Mouse (Mus musculus) mouse embryonic stem cell (cell line): ENCODE results near the gene Lgr4.
"Not testable (repeated sequence)": the region's sequence is repeated elsewhere in the genome, so short reads cannot be mapped to it uniquely, and the experiment has no call there.

ENCODE experiments used
- in situ Hi-C, 2 experiments: fragments of 300-500 bp; cut with MboI; formaldehyde crosslinking; loops; 1 replicate in 1 of 2; 3 replicates in 1 of 2; pipeline ENCODE4 v1.14.3; 2019 to 2020; ENCODE audit warnings: low sequenced_read_pairs in 2 of 2, low pct_unique_long_range_greater_than_20kb in 1 of 2, mixed read lengths in 1 of 2; ENCODE audit not compliant: unreplicated experiment in 1 of 2

Lgr4 gene

GRCm38 (mm10) chr2:109917496-109918413 is at the start of gene Lgr4:
Gene Lgr4 (plus strand): TSS chr2:109917647.
- in situ Hi-C loops: loop anchor here in 1 of 2 experiments (25.0 kb wide), 1 partner anchor 645 kb away; no protein-coding TSS in a partner anchor

- in situ Hi-C loops: not testable (repeated sequence)
These were observed 38.0 kb upstream of the Lgr4 start for GRCm38 (mm10) chr2:109879429-109879828.

GRCm38 (mm10) chr2:109881111-109881510 is 36.3 kb upstream of the Lgr4 start:
- in situ Hi-C loops: no loop called here

GRCm38 (mm10) chr2:109881625-109882024 is 35.8 kb upstream of the Lgr4 start:
- in situ Hi-C loops: no loop called here

DNA sequence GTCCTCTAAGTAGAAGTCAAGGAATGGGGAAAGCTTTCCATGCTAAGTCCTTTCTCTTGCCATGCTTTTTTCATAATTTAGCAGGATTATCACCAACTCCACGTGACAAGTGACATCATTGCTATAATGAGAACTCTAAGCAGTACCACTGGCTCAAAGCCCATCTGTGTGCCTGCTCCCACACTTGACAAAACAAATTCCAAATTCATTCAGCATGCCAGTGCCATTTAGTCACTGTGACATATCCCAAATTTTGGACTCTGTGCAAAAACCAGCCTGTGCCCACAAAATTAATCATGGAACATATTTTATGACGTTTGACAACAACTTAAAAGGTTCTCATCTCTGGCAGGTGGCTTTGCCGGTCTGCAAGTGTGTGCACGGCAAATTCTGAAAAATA is 33.3 kb upstream of the Lgr4 start:
- in situ Hi-C loops: no loop called here

- in situ Hi-C loops: no loop called here
These were observed 32.9 kb upstream of the Lgr4 start for GRCm38 (mm10) chr2:109884507-109884906.

DNA sequence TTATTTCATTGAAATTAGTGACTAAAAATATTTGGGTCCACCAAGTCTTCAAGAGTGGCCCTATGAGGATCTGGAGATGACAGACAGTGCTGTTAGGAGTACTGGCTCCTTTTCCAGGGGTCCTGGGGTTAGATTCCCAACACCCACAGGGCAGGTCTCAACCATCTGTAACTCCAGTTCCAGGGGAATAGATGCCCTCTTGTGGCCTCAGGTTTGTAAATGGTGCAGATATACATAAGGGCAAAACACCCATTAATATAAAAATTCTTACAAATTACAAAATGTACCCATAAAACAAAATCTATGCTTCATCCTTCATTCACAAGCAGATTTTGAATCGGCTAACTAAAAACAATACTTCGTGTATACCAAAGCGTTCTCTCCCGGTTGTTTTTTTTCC is 27.4 kb upstream of the Lgr4 start:
- in situ Hi-C loops: no loop called here

DNA sequence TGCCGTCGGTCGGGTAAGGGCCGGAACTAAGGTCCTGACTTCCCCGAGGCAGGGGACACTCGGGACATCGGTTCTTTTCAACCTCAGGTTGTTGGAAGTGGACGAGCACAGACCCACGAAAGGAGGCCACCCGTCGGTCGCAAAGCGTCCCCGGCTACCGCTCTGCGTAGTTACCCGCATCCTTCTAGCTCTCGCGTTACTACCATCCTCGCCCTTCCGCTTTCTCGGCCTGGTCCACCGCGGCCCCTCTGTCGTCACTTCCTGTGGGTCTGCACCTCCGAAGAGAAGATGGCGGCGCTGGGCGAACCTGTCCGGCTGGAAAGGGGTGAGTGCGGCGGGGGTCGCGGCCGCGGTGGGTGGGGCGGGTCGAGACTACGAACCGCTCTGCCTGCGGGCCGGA is 26.9 kb upstream of the Lgr4 start, which contains the start of gene Lin7c:
TSS of gene Lin7c (plus strand) at position 257 of the 400 bp plus-strand sequence.
- in situ Hi-C loops: no loop called here

DNA sequence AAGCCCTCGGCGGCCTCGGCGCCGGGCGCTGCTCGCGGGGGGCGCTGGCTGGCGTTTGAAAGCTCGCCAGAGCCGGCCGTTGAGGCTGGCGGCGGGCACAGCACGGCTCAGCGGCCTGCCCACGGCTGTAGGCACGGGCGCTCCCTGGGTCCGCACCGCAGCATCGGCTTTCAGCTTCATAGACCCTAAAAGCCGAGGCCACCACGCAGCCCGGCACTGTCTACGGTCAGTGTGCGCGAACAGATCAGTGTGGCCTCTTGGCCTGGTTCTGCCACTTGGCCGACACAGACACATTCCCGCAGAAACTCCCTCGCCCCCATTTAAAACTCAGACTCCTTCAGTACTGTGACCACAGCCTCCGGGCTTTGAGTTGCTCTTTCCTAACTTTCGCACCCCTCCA is 26.4 kb upstream of the Lgr4 start:
- in situ Hi-C loops: no loop called here

GRCm38 (mm10) chr2:109891471-109891870 is 26.0 kb upstream of the Lgr4 start:
- in situ Hi-C loops: no loop called here

- in situ Hi-C loops: no loop called here
These were observed 21.1 kb upstream of the Lgr4 start for GRCm38 (mm10) chr2:109896311-109896710.

DNA sequence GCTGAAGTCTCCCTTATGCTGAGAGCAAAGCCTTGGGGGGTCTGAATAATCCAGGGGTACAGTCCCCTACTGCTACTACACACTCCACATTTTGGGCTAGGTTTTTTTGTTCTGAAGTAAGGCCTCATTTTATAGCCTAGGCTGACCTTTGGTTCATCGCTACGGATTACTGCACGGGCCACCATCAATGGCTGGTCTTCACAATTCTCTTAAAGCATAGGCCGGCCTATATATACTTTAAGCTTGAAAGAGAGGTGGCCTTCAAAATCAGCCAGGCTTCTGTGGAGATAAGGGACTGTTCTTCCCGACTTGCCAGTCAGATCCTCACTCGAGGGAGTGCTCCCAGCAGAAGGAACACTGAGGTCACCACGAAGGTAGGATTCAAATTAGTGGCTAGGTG is 14.6 kb upstream of the Lgr4 start:
- in situ Hi-C loops: loop anchor here (10.0 to 25.0 kb wide), 3 partner anchors 102 to 662 kb away; no protein-coding TSS in a partner anchor

DNA sequence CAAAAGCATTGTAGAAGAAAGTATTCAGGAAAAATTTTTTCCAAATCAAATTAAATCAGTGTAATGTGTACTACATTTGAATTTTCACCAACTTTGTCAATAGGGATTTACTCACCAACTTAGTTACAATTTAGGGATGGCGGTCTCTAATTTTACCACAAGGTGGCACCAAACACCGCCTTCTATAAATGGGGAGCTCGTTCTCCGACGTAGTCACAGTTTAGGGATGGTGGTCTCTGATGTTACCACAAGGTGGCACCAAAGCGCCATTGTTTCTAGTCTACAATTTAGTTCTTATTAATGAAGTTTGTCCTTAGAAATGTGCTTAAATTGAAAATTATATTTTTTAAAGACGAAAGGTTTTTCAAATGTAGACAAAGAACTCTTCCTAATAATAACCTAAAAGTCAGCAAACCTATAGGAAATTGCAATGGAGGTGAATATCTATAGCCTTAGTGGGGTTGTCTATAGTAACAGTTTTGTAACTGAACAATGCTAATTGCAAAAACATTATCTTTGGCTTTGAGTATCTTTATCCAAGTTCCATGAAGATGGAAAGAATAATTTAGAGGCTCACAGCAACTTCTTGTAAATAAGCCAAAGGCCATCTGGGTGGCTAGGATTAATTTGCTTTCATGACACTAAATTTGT is 13.2 kb upstream of the Lgr4 start:
- in situ Hi-C loops: loop anchor here (10.0 to 25.0 kb wide), 3 partner anchors 101 to 661 kb away; no protein-coding TSS in a partner anchor

- in situ Hi-C loops: loop anchor here (5.0 to 25.0 kb wide), 4 partner anchors 96 to 656 kb away; no protein-coding TSS in a partner anchor
These were observed 8.3 kb upstream of the Lgr4 start for GRCm38 (mm10) chr2:109909122-109909521.

DNA sequence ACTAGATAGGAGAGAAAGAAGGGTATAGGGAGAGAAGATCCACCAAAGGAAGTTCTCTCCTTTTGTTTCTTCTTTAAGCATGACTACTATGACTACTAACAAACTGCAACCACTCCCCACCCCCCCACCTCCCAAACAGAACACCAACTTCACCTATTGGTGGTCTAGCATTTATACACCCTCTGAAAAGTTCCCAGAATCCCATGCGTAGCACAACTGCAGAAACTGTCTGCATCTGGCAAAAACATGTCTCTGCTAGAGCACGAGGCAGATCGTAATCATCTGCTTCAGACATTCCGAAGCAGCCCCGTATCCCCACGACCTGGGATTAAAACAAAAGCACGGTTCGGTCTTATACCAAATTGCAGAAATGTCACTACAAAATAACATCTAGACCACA is 5.2 kb upstream of the Lgr4 start:
- in situ Hi-C loops: loop anchor here in 1 of 2 experiments (25.0 kb wide), 1 partner anchor 650 kb away; no protein-coding TSS in a partner anchor

DNA sequence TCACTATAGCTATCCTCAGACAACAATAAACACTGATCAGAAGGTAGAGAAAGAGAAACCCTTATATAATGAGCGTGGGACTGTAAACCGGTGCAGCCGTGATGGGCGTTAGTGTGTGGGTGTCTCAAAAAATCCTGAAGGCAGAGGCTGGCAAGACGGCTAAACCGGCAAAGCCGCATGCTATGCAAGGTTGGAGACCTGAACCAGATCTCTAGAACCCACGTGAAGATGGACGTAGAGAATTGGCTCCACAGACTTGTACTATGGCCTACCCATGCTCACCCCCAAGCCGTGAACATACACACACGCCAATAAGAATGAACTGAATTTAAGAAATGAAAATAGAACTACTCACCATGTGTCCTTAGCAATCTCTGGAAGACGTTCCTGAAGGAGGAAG is 4.7 kb upstream of the Lgr4 start:
- in situ Hi-C loops: loop anchor here in 1 of 2 experiments (25.0 kb wide), 1 partner anchor 650 kb away; no protein-coding TSS in a partner anchor

GRCm38 (mm10) chr2:109913241-109913640 is 4.2 kb upstream of the Lgr4 start:
- in situ Hi-C loops: loop anchor here in 1 of 2 experiments (25.0 kb wide), 1 partner anchor 649 kb away; no protein-coding TSS in a partner anchor

GRCm38 (mm10) chr2:109914601-109915000 is 2.8 kb upstream of the Lgr4 start:
- in situ Hi-C loops: loop anchor here in 1 of 2 experiments (25.0 kb wide), 1 partner anchor 648 kb away; no protein-coding TSS in a partner anchor
